Mouse (Mus musculus) bone marrow macrophage, adult 2 months (primary cell): ENCODE data around the gene Obp2b. TPM values are rescaled to one million over a fixed set of nuclear protein-coding genes. Genes with fewer than 3 reads are reported as not detected.
A peak's percentile ranks its signal among the peaks of the same experiment; 100 is the strongest.
"Not testable (repeated sequence)": the region's sequence is repeated elsewhere in the genome, so short reads cannot be mapped to it uniquely, and the experiment has no call there.

Experiments used
- H3K27ac ChIP-seq: 2 replicates; pipeline ENCODE4 v1.5.1; 2012; ENCODE audit warnings: low read depth, low read length; ENCODE audit not compliant: insufficient read depth
- H3K4me1 ChIP-seq: 2 replicates; pipeline ENCODE4 v1.6.1; 2012; ENCODE audit warnings: low read length; ENCODE audit not compliant: control insufficient read depth, insufficient read depth
- H3K4me3 ChIP-seq: 2 replicates; pipeline ENCODE4 v1.5.1; 2012; ENCODE audit warnings: mild to moderate bottlenecking, low read length, moderate library complexity; ENCODE audit not compliant: insufficient read depth
- CTCF ChIP-seq: IDR thresholded peaks from 2 replicates; pipeline ENCODE4 v1.5.1; 2012; ENCODE audit warnings: low read depth, mild to moderate bottlenecking, low read length, moderate library complexity
- POLR2A ChIP-seq: IDR thresholded peaks from 2 replicates; pipeline ENCODE4 v1.6.1; 2012; ENCODE audit warnings: mild to moderate bottlenecking, low read depth, low read length, borderline replicate concordance
- polyA plus RNA-seq: library from polyadenylated mRNA; stranded (reverse); fragments of >200 nt; gene quantifications from 2 replicates; pipeline ENCODE4 v1.2.4, GENCODE M21; 2012; ENCODE audit not compliant: missing spikeins, insufficient read depth, insufficient read length

The Obp2b gene
- polyA plus RNA-seq = not detected in 2 replicates

DNA sequence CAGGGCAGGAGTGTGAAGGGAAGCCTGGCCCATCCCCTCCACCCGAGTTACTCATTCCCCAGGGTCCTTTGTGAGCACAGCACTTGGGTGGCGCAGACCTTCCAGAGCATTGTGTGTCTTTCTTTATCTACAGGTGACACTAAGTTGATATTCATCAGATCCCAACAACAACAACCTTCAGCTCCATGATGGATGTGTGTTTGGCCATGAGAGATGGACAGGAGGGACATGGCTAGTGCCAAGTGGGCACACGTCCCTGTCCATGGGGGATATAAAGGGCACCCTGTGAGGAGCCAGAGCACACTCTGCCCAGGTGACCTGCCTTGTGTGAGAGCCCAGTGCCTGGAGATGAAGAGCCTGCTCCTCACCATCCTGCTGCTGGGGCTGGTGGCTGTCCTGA lies at the start of gene Obp2b:
Gene Obp2b, plus strand, starts transcription at position 301 of the 400 bp plus-strand sequence.
- not testable (repeated sequence) for H3K4me1 ChIP-seq, H3K4me3 ChIP-seq, H3K27ac ChIP-seq

- Histone ChIP-seq H3K27ac (no peak overlapping the region), H3K4me3 (no peak overlapping the region), H3K4me1 (no peaks in the 10 kb centered on the region)
- no peak for TF ChIP-seq POLR2A
- peak; percentile 31 for TF ChIP-seq CTCF
Observed at GRCm38 (mm10) chr2:25694605-25695004, 42.2 kb upstream of the Obp2b start.

GRCm38 (mm10) chr2:25696951-25697350 lies 39.9 kb upstream of the Obp2b start:
- Histone ChIP-seq H3K4me1 (no peaks in the 10 kb centered on the region), H3K4me3 (no peak overlapping the region), H3K27ac (no peak overlapping the region)
- no peak for TF ChIP-seq CTCF
- no peak for TF ChIP-seq POLR2A

DNA sequence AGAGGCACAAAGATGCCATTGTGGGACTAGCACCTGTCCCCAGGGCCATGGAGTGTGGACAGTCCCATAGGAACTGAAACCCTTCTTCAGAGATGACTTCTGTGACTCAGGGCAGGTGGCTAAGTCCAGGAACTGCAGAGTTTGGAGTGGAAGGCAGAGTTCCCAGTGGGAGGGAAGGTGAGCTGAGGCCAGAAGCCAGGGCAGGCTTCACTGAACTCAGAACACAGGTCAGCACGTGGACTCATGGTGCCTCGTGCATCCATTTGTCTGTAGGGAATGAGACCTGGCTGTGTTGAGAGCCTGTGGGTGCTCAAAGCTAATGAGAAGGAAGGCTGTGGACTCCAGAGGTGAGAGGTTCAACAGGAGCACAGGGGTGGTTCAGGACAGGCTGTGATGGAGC lies 38.1 kb upstream of the Obp2b start:
- TF ChIP-seq POLR2A (no peak), CTCF (no peak)
- no peak overlapping the region for H3K4me3 ChIP-seq

GRCm38 (mm10) chr2:25699743-25700142 lies 37.1 kb upstream of the Obp2b start, which contains the start of gene Obp2a:
Gene Obp2a, plus strand, starts transcription at chr2:25700043.
- not testable (repeated sequence) for H3K4me1 ChIP-seq, H3K27ac ChIP-seq, H3K4me3 ChIP-seq

More for the DNA sequence above, 38.1 kb upstream of the Obp2b start:
- Histone ChIP-seq H3K27ac (no peak overlapping the region), H3K4me1 (no peaks in the 10 kb centered on the region)

GRCm38 (mm10) chr2:25701001-25701400 lies 35.8 kb upstream of the Obp2b start:
- H3K4me1 ChIP-seq = no peaks in the 10 kb centered on the region
- H3K27ac ChIP-seq = no peak overlapping the region
- TF ChIP-seq CTCF = no peak
- no peak for TF ChIP-seq POLR2A
- H3K4me3 ChIP-seq = no peak overlapping the region

DNA sequence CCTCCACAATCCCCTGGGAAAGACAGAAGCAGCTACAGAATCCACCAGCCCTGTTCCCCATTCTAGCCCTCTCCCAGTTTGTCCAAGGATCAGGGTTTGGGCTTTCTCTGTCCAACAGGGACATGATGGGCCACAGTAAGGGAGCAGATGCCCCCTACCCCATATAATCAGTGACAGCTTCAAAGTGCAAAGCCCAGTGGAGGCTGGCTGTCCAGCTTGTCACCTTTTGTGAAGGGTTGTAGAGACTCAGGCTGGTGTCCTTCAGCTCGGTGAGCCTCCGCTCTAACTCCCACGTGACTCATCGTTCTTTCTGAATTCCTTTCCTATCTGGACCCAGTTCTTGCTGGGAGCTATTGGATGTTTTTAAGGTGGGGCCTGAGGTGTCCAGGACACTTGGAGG lies 33.1 kb upstream of the Obp2b start:
- Histone ChIP-seq H3K27ac (no peak overlapping the region), H3K4me3 (no peak overlapping the region), H3K4me1 (peaks cover 9% of the 10 kb centered on the region)
- no peak for TF ChIP-seq POLR2A
- TF ChIP-seq CTCF = no peak

DNA sequence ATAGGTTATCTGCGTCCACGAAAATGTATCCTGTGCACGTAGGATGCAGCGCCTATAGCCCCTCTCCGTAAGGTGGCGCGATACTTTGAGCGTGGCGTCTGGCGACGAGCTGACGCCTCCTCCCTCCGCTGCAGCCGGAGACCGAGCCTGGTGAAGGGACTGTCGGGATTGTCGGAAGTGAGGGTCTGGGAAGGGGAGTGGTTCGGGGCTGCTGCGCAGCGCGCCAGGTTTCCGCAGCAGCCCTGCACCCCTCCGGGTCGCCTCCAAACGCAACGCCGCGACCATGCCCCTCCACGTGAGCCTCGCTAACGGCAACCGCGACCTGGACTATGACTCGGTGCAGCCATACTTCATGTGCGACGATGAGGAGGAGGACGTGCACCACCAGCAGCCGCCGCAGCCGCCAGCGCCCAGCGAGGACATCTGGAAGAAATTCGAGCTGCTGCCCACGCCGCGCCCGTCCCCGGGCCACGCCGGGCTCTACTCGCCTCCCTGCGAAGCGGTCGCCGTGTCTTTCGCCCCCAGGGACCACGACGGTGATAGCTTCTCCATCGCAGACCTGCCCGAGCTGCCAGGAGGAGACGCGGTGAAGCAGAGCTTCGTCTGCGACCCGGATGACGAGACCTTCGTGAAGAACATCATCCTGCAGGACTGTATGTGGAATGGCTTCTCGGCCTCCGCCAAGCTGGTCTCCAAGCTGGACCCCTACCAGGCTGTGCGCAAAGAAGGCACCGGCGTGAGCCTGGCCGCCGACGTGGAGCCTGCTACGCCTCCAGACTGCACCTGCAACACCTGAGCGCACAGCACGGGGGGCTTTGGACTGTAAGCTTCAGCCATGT lies 29.9 kb upstream of the Obp2b start, which contains the start of gene Bmyc:
Gene Bmyc, plus strand, starts transcription at position 97 of the 839 bp plus-strand sequence.
- peak within 1 kb of the TSS; percentile 79 for H3K4me3 ChIP-seq
- H3K27ac ChIP-seq = peak within 1 kb of the TSS; percentile 27
- TF ChIP-seq CTCF (peak; percentile 30; the same call in 1 of the 2 replicates), POLR2A (no peak)
- peaks cover 11% of the 10 kb centered on the region for H3K4me1 ChIP-seq

GRCm38 (mm10) chr2:25708121-25708520 lies 28.7 kb upstream of the Obp2b start:
- peak overlapping the region; percentile 50 for H3K4me3 ChIP-seq
- H3K27ac ChIP-seq = peak overlapping the region; percentile 59
- H3K4me1 ChIP-seq = peaks cover 11% of the 10 kb centered on the region
- TF ChIP-seq POLR2A = no peak
- 0 out of 2 replicates have a peak, but pooled peaks have one; percentile 16 for TF ChIP-seq CTCF

GRCm38 (mm10) chr2:25709056-25709455 lies 27.8 kb upstream of the Obp2b start:
- H3K4me3 ChIP-seq, H3K27ac ChIP-seq: not testable (repeated sequence)
- H3K4me1 ChIP-seq = peaks cover 11% of the 10 kb centered on the region

- peaks cover 11% of the 10 kb centered on the region for H3K4me1 ChIP-seq
- H3K4me3 ChIP-seq, H3K27ac ChIP-seq: not testable (repeated sequence)
Observed at GRCm38 (mm10) chr2:25709791-25710190, 27.0 kb upstream of the Obp2b start.

DNA sequence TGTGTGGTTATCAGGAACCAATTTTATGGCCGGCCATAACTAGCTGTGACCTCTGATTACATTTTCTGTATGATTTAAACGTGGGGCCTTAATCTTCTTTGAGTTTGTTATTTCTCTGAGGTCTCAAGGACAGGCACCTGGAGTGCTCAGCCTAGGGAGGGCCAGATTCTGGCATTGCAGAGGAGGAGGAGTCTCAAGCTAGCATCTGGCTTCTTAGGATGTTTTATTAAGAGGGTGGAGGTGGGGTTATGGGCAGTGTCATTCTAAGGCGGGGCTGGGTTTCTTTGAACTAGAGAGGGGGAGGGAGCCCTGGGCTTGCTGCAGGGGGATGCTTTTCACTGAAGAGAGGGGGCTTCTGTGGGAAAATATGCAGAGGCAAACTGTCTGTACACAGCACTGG lies 25.2 kb upstream of the Obp2b start:
- H3K4me3 ChIP-seq, H3K27ac ChIP-seq: not testable (repeated sequence)
- H3K4me1 ChIP-seq = peaks cover 11% of the 10 kb centered on the region
